Mouse (Mus musculus): ENCODE measurements around the gene Clp1.

The Clp1 gene

DNA sequence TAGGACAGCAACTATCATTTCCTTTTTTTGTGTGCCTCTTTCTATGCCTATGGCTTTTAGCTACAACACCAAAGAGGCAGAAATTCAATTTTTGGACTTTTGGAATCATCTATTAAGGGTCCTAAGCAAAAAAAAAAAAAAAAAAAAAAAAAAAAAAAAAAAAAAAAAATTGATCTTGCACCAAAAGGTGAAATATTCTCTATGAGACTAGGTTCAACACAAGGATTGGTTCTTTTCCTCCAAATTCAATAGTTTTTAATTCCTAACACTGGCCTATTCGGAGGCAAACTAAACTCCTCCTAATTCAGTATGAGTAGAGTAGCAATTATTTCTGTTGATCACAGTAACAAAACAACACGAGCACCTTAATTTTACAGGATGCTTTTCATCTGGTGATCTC lies 15.3 kb downstream of the Clp1 start:
- no peak for DNase-seq (ENCODE audit: low spot score)

DNA sequence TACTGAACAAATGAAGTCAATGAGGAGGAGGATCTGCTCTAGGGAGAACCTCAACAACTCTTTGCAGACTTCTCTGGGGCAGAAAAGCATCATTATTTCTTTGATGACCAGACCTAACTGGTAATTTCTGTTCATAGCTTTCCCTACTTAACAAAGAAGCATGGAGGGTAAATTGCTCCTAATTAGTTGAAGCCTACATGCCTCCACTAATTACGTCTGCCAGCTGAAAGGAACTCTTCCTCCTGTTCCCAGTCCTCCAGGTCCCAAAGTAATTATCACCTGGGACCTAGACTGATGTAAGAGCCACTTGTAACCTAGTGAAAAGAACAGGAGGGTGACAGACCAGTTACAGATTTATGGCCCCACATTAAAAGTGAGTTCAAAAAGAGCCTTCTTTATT lies 19.6 kb downstream of the Clp1 start:
- no peak for DNase-seq (ENCODE audit: low spot score)

DNA sequence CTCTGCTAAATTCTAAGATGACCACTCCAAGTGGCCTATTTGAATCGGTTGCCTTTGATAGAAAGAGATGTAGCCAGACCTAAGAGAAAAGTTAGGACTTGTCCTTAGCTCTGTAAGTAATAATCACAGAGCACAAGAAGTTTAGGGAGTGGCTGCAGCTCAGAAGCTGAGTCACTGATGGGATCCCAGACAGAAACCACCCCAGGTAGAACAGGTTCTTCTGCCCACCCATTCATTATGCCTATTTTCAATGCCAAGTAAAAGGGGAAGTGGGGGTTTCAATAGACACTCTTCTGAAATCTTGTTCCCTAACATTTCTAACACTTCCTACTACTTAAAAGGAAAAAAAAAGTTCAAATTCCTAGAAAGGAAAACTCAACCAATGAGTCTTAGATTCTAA lies 21.9 kb downstream of the Clp1 start:
- no peak for DNase-seq (ENCODE audit: low spot score)

- DNase-seq (ENCODE audit: low spot score), result no peak
Measured at GRCm38 (mm10) chr2:84704329-84704728, 22.8 kb downstream of the Clp1 start.

- no peak for DNase-seq (ENCODE audit: low spot score)
Measured at GRCm38 (mm10) chr2:84703497-84703896, 23.7 kb downstream of the Clp1 start.

DNA sequence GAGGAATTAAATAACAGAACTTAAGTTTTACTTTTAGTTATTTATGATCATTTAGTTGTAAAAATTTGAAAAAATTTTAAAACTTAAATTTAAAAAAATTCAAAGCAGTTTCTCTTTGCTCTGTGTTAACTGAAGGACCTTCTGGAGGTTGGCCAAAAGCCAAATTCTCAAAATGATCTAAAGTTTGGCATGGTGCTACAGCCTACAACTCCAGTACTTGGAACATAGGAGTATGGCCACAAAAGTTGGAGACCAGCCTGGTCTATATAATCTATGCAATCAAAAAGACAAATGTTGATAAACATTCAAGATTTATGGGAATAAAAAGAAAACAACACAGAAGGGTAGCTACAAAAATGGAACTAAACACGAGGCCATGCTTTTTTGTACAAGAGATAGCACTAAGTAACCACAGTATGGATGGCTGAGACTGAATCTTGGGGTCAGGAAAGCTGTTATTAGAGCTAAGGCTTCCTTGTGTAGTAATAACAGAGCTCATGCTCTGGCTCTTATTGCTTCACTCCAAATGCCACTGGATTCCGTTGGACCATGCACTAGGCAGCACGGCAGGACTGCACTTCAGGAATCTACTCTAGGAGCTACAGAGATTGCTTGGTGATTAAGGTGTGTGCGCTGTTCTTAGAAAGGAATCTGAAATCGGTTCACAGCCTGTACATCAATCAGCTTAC lies 32.0 kb downstream of the Clp1 start:
- no peak for DNase-seq (ENCODE audit: low spot score)

- DNase-seq (ENCODE audit: low spot score), result no peak
Measured at GRCm38 (mm10) chr2:84690050-84690449, 37.1 kb downstream of the Clp1 start.

GRCm38 (mm10) chr2:84688080-84688844 lies 38.9 kb downstream of the Clp1 start:
- DNase-seq (ENCODE audit: low spot score), result no peak

- no peak for DNase-seq (ENCODE audit: low spot score)
Measured at GRCm38 (mm10) chr2:84682605-84683183, 44.5 kb downstream of the Clp1 start.

GRCm38 (mm10) chr2:84679016-84679415 lies 48.1 kb downstream of the Clp1 start, which contains the start of gene Tmx2:
Gene Tmx2 (minus strand): TSS chr2:84679140.
- DNase-seq (ENCODE audit: low spot score), result no peak

GRCm38 (mm10) chr2:84677968-84678880 lies 48.9 kb downstream of the Clp1 start, which contains the start of the genes Gm28635 and Med19:
Gene Gm28635 (minus strand): TSS chr2:84678041.
Gene Med19 (plus strand): TSS chr2:84678402.
- DNase-seq (ENCODE audit: low spot score), result peak; percentile 77

DNA sequence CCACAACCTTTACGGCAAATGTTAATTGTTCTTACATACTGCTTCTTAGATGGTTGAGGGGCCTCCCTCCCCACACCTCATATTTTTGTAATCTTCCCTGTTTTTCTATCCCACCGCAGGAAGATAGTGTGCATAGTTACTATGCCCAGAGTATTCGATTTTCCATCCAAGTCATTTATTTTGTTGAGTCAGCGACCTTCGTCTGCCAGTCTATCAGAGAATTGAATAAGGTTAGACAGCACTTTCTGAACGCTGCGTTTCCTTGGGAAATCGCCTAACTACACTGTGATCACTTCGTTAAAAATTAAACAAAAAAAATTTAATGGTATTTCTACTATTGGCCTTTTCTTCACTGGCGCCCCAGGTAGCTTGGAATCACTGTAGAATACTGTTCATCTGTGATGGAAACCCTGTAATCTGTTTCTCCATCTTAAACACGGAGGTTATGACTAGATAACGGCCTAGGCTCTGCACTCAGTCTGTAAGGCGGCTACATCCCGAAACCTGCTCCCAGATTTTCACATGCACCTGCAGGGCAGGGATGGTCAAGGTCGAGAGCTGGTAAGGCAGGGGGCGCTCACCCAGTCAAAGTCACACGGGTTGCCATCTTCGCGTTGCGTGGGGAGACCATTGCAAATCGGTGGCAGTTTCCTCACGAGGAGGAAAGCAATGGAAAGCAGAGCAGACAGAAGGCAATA lies 49.7 kb downstream of the Clp1 start:
- DNase-seq (ENCODE audit: low spot score), result no peak
